Mouse (Mus musculus) CD4-positive naive resting alpha-beta T cell, adult 57 days (primary cell): ENCODE results near the gene Etnk1. TPM values are rescaled to one million over a fixed set of nuclear protein-coding genes. Genes with fewer than 3 reads are reported as not detected.

Experiments used
- total RNA-seq: library from RNA; stranded (reverse); gene quantifications from one replicate; pipeline ENCODE4 v1.2.4, GENCODE M21; 2023

The Etnk1 gene
- 91.2 TPM for total RNA-seq

DNA sequence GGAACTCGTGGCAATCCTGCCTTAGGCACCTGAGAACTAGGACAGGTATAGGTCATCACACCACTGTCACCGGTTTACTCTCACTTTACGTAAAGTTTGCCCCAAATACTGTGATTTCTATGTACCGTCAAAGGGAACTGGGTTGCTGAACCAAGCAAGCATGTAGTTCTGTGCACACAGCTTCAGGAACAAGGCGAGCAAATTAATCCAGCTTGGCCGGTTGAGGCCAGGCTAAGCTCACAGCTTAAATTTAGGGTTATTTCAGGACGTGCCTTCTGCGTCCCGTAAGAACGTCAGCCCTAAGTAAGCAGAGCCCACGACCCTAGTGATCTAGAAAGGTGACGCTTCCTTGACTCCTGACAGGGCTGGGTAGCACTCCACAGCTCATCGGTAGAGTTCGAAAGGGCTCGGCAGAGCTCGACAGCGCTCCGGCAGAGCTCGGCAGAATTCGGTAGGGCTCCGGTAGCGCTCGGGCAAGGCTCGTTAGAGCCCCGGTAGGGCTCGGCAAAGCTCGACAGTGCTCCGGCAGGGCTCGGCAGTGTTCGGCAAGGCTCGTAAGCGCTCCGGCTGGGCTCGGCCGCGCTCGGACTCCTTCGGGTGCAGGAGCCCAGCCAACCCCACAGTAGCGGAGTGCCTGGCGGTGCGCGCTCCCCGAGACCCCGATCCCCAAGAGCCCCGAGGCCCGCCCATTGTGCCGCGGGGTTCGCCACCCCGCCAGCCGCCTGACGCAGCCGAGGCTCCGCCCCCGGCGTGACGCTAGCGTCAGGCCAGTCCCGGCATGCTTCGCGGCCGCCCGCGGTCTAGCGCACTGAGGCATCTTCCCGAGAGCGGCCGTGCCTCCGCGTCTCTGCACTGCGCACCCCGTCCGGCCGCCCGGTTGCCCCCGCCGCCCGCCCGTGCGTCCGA lies at the start of gene Etnk1:
TSS of gene Etnk1 (plus strand) at position 770 of the 906 bp plus-strand sequence.

Other genes starting within 250 kb of the Etnk1 start
- 105 TPM for gene St8sia1, start 202.8 kb upstream of the Etnk1 start, total RNA-seq
- gene C2cd5, start 67.1 kb upstream of the Etnk1 start, total RNA-seq, result 77.5 TPM